Mouse (Mus musculus) brain, embryonic 14.5 days (tissue): Measurements from ENCODE around the gene Mgll.

Experiments
- CTCF ChIP-seq: fragments of 200-500 bp; IDR thresholded peaks from 2 replicates; pipeline ENCODE4 v1.5.1; 2012; ENCODE audit warnings: inconsistent platforms, mild to moderate bottlenecking, moderate library complexity, borderline replicate concordance; ENCODE audit not compliant: insufficient read depth, insufficient read length; ENCODE audit errors: extremely low read depth
- POLR2A ChIP-seq: fragments of 200-500 bp; IDR thresholded peaks from 2 replicates; pipeline ENCODE4 v1.6.1; 2012; ENCODE audit warnings: mild to moderate bottlenecking, inconsistent platforms, borderline replicate concordance; ENCODE audit not compliant: poor library complexity, insufficient read depth, insufficient read length, severe bottlenecking; ENCODE audit errors: extremely low read depth

DNA sequence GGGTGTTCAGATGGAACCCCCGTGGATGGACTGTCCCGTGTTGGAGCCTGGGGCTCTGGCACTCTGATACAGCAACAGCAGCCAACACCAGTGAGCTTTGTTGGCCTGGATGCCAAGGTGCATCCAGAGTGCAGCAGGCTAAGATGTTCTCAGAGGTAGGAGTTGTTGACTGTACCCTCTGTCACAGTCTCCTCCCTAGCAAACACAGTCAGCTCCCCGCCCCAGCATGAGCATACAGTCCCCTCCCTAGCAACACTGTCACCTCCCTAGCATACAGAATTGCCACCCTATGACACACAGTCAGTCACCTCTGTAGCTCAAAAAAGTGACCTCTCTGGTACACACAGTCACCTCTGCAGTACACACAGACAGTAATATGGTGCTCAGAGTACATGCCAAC lies 92.7 kb downstream of the Mgll start:
- no peak for TF ChIP-seq POLR2A
- TF ChIP-seq CTCF, result no peak
